Comparison of ENCODE assay signal across 20 mouse cellular contexts in the genomic region with DNA sequence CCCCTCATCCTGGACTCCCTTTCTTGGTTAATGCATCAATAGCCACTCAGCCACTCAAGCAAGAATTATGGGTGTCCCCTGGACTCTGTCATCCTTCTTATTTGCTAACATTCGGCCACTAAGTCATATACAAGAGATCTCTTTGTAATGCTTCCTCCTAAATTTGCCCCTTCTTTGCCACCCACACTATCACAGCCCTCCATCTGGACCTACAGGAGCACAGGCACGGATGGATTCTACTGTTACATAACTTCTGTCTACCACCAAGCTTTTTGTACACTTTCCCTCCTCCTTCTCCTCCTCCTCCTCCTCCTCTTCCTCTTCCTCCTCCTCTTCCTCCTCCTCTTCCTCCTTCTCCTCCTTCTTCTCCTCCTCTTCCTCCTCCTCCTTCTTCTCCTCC. TPM values are rescaled to one million over a fixed set of nuclear protein-coding genes. Genes with fewer than 3 reads are reported as not detected.
A peak's percentile ranks its signal among the peaks of the same experiment; 100 is the strongest.
DNase-seq lines count a peak whose midpoint lies in the region; ATAC-seq and TF ChIP-seq lines count a peak whose summit lies in the region.
"Had no signal": no experiment of that assay in that cellular context is flagged by ENCODE, and none has a peak within 500 bp of the region (broad histone marks: within the 10 kb centered on the region; RNA-seq: fewer than 3 reads in every experiment).

No protein-coding gene starts in this region.

- TF ChIP-seq CTCF in G1E (IDR thresholded peaks at IDR 0.05; ENCODE audit: low read depth, low read length), result no peak
- no peak for TF ChIP-seq CTCF in layer of hippocampus, adult 2 months (conservative IDR thresholded peaks at IDR 0.05)

- H3K27me3 ChIP-seq in G1E (ENCODE audit: insufficient read depth, low read length), result no peaks in the 10 kb centered on the region
- H3K27me3 ChIP-seq: CH12.LX had no signal

- ATAC-seq in frontal cortex, adult (ENCODE audit: low TSS enrichment), result peak; percentile 65; the same call in 1 of the 2 replicates
- ATAC-seq in G1E (ENCODE audit: extremely low read depth, insufficient number of reproducible peaks, low FRiP score, poor library complexity, severe bottlenecking), result peak; percentile 54; the same call in 1 of the 2 replicates
- ATAC-seq: activated CD4-positive, CD25-positive, alpha-beta regulatory T cell, adult 4 months; CD4-positive, CD25-positive, alpha-beta regulatory T cell, adult 4 months; Patski had no signal

- H3K27ac ChIP-seq in layer of hippocampus, adult 2 months, result no peak overlapping the region

- no peak for DNase-seq in frontal cortex, postnatal 36 days (ENCODE audit: low spot score in 2 of 2)
- DNase-seq in G1E (ENCODE audit: low spot score), result no peak
- no peak for DNase-seq in layer of hippocampus, adult 2 months (ENCODE audit: low spot score in 2 of 2)
- DNase-seq: adrenal gland, adult 2 months; adrenal gland, adult 8-10 months; adrenal gland, postnatal 10 days; adrenal gland, postnatal 14 days; adrenal gland, postnatal 25 days; adrenal gland, postnatal 36 days; B cell, adult 2 months; cerebellum, adult 11 months; cerebellum, adult 11-12 months; cerebellum, adult 18-20 months; cerebellum, adult 2 months had no signal

- H3K9me3 ChIP-seq in G1E (replicated peaks), result no peaks in the 10 kb centered on the region

- peaks cover 63% of the 10 kb centered on the region for H3K4me1 ChIP-seq in G1E (ENCODE audit: insufficient read depth, low read depth, low read length)

- H3K4me3 ChIP-seq in G1E (ENCODE audit: low read depth, low read length), result no peak overlapping the region
- H3K4me3 ChIP-seq in layer of hippocampus, adult 2 months, result no peak overlapping the region

- no peaks in the 10 kb centered on the region for H3K36me3 ChIP-seq in G1E (replicated peaks)

RNA-seq across cellular contexts. Expression of a gene that starts 18.5 kb away (rescaled TPM):
- total RNA-seq in G1E (2014; fragmentation: Nextera tagmentation) (34.2 and 46.2 TPM in 2 replicates), G1E (2017) (56.4 and 58.0 TPM in 2 replicates)
- polyA plus RNA-seq in G1E (2012), result 64.2 and 149 TPM in 2 replicates
- total RNA-seq in layer of hippocampus, adult 2 months (2021), result 1 to 10 TPM; 7.6 to 9.0 TPM
- polyA plus RNA-seq: C2C12 had no signal
